Mouse (Mus musculus) spleen, adult 18-20 months (tissue): ENCODE data around the gene Msgn1.

Source experiments
- DNase-seq, 2 experiments: peaks; one replicate each; pipeline ENCODE4 v3.0.0; 2022; ENCODE audit warnings: mixed read lengths in 2 of 2

Msgn1 gene

GRCm38 (mm10) chr12:11198026-11198425, 10.7 kb downstream of the Msgn1 start:
- no peak for DNase-seq

GRCm38 (mm10) chr12:11196830-11197229, 11.9 kb downstream of the Msgn1 start:
- DNase-seq: no peak

DNA sequence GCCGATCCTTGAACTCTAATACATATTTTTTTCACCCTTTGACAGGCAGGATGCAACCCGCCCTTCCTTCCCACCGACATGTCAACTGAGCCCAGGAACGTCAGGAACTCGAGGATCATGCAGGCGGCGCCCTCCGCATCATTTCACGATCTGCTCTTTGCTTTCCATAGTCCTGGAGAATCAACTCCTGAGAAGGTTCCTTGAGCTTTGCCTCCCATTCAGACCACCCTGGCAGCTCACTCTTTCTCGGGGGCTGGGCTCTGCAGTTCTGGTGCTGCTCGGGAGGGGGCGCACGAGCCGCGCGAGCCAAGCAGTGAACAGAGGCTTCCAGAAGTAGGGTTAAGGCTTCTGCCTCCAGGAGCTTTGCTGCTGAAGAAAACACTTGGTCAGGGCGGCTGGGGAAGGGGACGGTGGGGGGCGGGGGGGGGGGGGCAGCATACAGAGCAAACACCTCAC, 12.6 kb downstream of the Msgn1 start:
- DNase-seq: peak; percentile 79 to 87

GRCm38 (mm10) chr12:11195031-11195430, 13.7 kb downstream of the Msgn1 start:
- no peak for DNase-seq

- DNase-seq: peak; percentile 52 to 77
Measured at GRCm38 (mm10) chr12:11178486-11179154, 30.2 kb downstream of the Msgn1 start.

DNA sequence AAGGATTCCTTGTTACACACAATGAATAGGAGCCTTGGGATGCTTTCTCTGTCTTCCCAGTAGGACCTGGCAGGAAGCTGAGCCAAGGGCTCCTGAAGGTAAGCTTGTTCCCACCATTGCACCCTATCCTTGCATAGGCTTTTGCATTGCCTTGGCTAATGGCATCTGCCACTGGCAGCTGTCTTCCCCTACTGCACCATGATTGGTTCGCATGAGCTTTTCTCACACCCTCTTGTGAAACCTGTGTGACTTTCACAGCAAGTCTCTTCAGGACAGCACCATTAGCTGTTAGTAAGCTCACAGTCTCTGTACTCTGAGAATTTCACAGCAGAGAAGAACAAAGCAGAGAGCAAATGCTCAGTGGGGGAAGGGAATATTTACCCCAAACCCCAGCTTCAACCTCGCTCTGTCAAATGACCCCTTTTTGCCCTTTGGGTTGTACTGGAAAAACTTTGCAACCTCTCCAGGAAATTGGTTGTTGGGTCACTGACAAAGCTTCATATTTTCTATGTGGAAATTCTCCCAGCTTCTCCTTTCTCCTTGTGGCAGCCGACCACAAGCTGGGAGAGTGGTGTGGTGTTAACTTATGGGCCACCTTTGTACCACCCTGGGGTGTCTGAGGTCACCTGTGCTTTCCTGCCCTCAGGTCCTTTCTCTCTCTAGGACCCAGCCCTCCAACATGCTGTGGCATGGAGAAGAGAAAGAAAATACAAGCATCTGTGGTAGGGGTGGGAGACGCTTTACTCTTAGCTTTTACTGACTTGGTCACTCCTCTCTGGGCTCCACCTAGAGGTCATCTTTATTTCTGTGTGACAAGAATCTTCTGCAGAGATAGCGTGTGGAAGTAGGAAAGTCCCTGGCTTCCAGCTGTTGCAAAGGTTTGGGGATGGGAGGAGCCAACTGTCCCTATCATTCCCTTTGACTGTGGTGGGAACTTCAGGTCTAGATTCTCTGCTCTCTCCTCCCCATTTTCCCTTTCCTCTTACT, 31.1 kb downstream of the Msgn1 start:
- DNase-seq: no peak

DNA sequence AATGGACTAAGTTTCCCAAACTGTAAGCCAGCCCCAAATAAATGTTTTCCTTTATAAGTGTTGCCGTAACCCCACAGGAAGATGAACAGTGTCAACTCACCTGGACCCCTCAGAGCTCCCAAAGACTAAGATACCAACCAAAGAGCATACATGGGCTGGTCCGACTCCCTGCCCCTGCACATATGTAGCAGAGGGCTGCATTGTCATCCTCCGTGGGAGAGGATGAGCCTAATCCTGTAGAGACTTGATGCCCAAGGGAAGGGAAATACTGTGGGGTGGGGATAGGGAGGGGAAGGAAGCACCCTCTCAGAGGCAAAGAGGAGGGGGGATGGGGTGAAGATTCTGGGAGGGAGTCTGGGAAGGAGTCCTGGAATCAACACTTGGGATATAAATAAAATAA, 50.1 kb downstream of the Msgn1 start:
- DNase-seq: no peak
